ENCODE assay signal across 8 mouse cellular contexts in genomic region chr4:59582186-59582585, GRCm38 (mm10). TPM values are rescaled to one million over a fixed set of nuclear protein-coding genes. Genes with fewer than 3 reads are reported as not detected.
DNase-seq lines count a peak whose midpoint lies in the region; ATAC-seq and TF ChIP-seq lines count a peak whose summit lies in the region.

No protein-coding gene starts in this region.

- no peak for TF ChIP-seq RAD21 in MEL (IDR thresholded peaks at IDR 0.05; ENCODE audit: low read depth, low read length)

- H3K4me2 ChIP-seq in heart, embryonic 11.5 days = peak overlapping the region; percentile 90
- peak overlapping the region; percentile 84 for H3K4me2 ChIP-seq in forebrain, embryonic 14.5 days (ENCODE audit: low read length)
- H3K4me2 ChIP-seq in liver, embryonic 14.5 days (ENCODE audit: low read depth) = peak overlapping the region; percentile 70

- peaks cover 2% of the 10 kb centered on the region; the same call in 1 of the 2 replicates for H3K4me1 ChIP-seq in heart, embryonic 11.5 days (ENCODE audit: control insufficient read depth, insufficient read depth, low read length)
- H3K4me1 ChIP-seq in MEL (ENCODE audit: control insufficient read depth in 1 of 2, insufficient read depth in 2 of 2, low read length in 2 of 2) = no peaks in the 10 kb centered on the region; a peak in 1 of 4 replicates
- H3K4me1 ChIP-seq in forebrain, embryonic 14.5 days (ENCODE audit: control insufficient read depth, insufficient read depth, low read length) = peaks cover 11% of the 10 kb centered on the region; the same call in 1 of the 2 replicates
- H3K4me1 ChIP-seq in liver, embryonic 14.5 days (replicated peaks; ENCODE audit: control insufficient read depth in 2 of 2, insufficient read depth in 2 of 2, low read length in 1 of 2) = peaks cover 11 to 13% of the 10 kb centered on the region in 2 experiments

- H3K27me3 ChIP-seq in heart, embryonic 11.5 days (ENCODE audit: control insufficient read depth, insufficient read depth, low read length) = no peaks in the 10 kb centered on the region
- no peaks in the 10 kb centered on the region for H3K27me3 ChIP-seq in MEL (ENCODE audit: control insufficient read depth in 1 of 2, insufficient read depth in 2 of 2, low read length in 2 of 2)
- H3K27me3 ChIP-seq in forebrain, embryonic 14.5 days (replicated peaks; ENCODE audit: control insufficient read depth, insufficient read depth, low read length) = no peaks in the 10 kb centered on the region
- H3K27me3 ChIP-seq in liver, embryonic 14.5 days (ENCODE audit: control insufficient read depth, insufficient read depth, low read length) = no peaks in the 10 kb centered on the region

- H3K79me2 ChIP-seq in MEL (ENCODE audit: control insufficient read depth, insufficient read depth, low read length, poor library complexity) = no peaks in the 10 kb centered on the region; the same call in 1 of the 2 replicates

- no peak for ATAC-seq in heart, embryonic 11.5 days (replicated peaks; ENCODE audit: insufficient number of reproducible peaks, low FRiP score, low TSS enrichment)
- ATAC-seq in forebrain, embryonic 14.5 days = no peak
- no peak for ATAC-seq in liver, embryonic 14.5 days (ENCODE audit: insufficient read depth)
- ATAC-seq in inflammation-experienced regulatory T-cells, adult 6 months = no peak

- H3K27ac ChIP-seq in heart, embryonic 11.5 days (ENCODE audit: low read depth, low read length) = no peak overlapping the region
- H3K27ac ChIP-seq in MEL (ENCODE audit: control insufficient read depth, low read depth, low read length) = no peak overlapping the region
- H3K27ac ChIP-seq in forebrain, embryonic 14.5 days (ENCODE audit: low read depth, low read length) = no peak overlapping the region
- H3K27ac ChIP-seq in liver, embryonic 14.5 days = no peak overlapping the region; the same call in 1 of the 2 replicates

- TF ChIP-seq POLR2A in MEL (IDR thresholded peaks at IDR 0.05; ENCODE audit: control insufficient read depth in 1 of 2, insufficient read depth in 1 of 2, low read depth in 1 of 2, low read length in 2 of 2, poor library complexity in 1 of 2) = no peak

- no peaks in the 10 kb centered on the region for H3K9me3 ChIP-seq in heart, embryonic 11.5 days (replicated peaks; ENCODE audit: control insufficient read depth, low read length)
- H3K9me3 ChIP-seq in MEL (replicated peaks; ENCODE audit: insufficient read depth, low read length) = no peaks in the 10 kb centered on the region
- no peaks in the 10 kb centered on the region for H3K9me3 ChIP-seq in forebrain, embryonic 14.5 days (replicated peaks; ENCODE audit: control insufficient read depth, low read length)
- no peaks in the 10 kb centered on the region for H3K9me3 ChIP-seq in liver, embryonic 14.5 days (ENCODE audit: control insufficient read depth, low read length)

- no peak for TF ChIP-seq CTCF in MEL (IDR thresholded peaks at IDR 0.05 in 2 of 3, conservative IDR thresholded peaks at IDR 0.05 in 1 of 3; ENCODE audit: control insufficient read depth in 1 of 3, insufficient read depth in 1 of 3, low read depth in 2 of 3, low read length in 3 of 3, poor library complexity in 1 of 3, severe bottlenecking in 1 of 3)
- TF ChIP-seq CTCF in liver, embryonic 14.5 days (IDR thresholded peaks at IDR 0.05; ENCODE audit: low read depth) = no peak

- H3K9ac ChIP-seq in heart, embryonic 11.5 days (ENCODE audit: low read depth, low read length) = no peak overlapping the region
- peak overlapping the region; percentile 76 for H3K9ac ChIP-seq in MEL (ENCODE audit: control insufficient read depth, low read depth, low read length, poor library complexity, severe bottlenecking)
- no peak overlapping the region; the same call in 1 of the 2 replicates for H3K9ac ChIP-seq in forebrain, embryonic 14.5 days (ENCODE audit: low read length)
- peak overlapping the region; percentile 78 for H3K9ac ChIP-seq in liver, embryonic 14.5 days (replicated peaks)

- no peak for DNase-seq in heart, adult 9 months (ENCODE audit: low spot score in 2 of 2)
- DNase-seq in MEL (ENCODE audit: low read depth, low spot score) = peak; percentile 30
- no peak for DNase-seq in forebrain, embryonic 14.5 days (ENCODE audit: low spot score)
- no peak for DNase-seq in liver, embryonic 14.5 days (ENCODE audit: low read depth in 3 of 3, low spot score in 3 of 3)
- no peak for DNase-seq in ovary, postnatal 14 days (ENCODE audit: low spot score)
- no peak for DNase-seq in spleen, postnatal 4 days (ENCODE audit: low spot score in 2 of 2)

- peak overlapping the region; percentile 57 for H3K4me3 ChIP-seq in heart, embryonic 11.5 days (ENCODE audit: low read depth, low read length)
- H3K4me3 ChIP-seq in MEL (ENCODE audit: control insufficient read depth in 1 of 2, insufficient read depth in 1 of 2, low read depth in 2 of 2, low read length in 2 of 2) = peak overlapping the region; percentile 92 to 93
- H3K4me3 ChIP-seq in forebrain, embryonic 14.5 days (ENCODE audit: low read depth, low read length) = peak overlapping the region; percentile 61
- H3K4me3 ChIP-seq in liver, embryonic 14.5 days (ENCODE audit: insufficient read depth in 1 of 2, low read depth in 2 of 2, low read length in 2 of 2) = peak overlapping the region; percentile 77 to 99

- 26% methylated on average over 6 of the region's 6 CpGs for WGBS in heart, embryonic 11.5 days (ENCODE audit: insufficient replicate concordance)
- 26% methylated on average over 6 of the region's 6 CpGs for WGBS in forebrain, embryonic 14.5 days
- 32% methylated on average over 6 of the region's 6 CpGs for WGBS in liver, embryonic 14.5 days (ENCODE audit: insufficient replicate concordance)

- no peaks in the 10 kb centered on the region for H3K36me3 ChIP-seq in heart, embryonic 11.5 days (ENCODE audit: control insufficient read depth, insufficient read depth, low read length)
- peaks cover 0 to 3% of the 10 kb centered on the region in 2 experiments; a peak in 2 of 4 replicates for H3K36me3 ChIP-seq in MEL (ENCODE audit: control insufficient read depth in 1 of 2, insufficient read depth in 2 of 2, low read length in 2 of 2)
- H3K36me3 ChIP-seq in forebrain, embryonic 14.5 days (ENCODE audit: control insufficient read depth, insufficient read depth, low read length) = no peaks in the 10 kb centered on the region
- H3K36me3 ChIP-seq in liver, embryonic 14.5 days (replicated peaks; ENCODE audit: control insufficient read depth, insufficient read depth, low read depth) = no peaks in the 10 kb centered on the region

- no peak for TF ChIP-seq EP300 in MEL (IDR thresholded peaks at IDR 0.05; ENCODE audit: low read depth in 1 of 2, low read length in 2 of 2)
- TF ChIP-seq EP300 in liver, embryonic 14.5 days (IDR thresholded peaks at IDR 0.05; ENCODE audit: low read depth) = no peak

TF ChIP-seq in MEL, 35 proteins besides CTCF, POLR2A, EP300 and RAD21:
- TF ChIP-seq E2F4 (IDR thresholded peaks at IDR 0.05; ENCODE audit: borderline replicate concordance, low read depth, low read length) = no peak
- 0 out of 2 replicates have a peak, but pooled peaks have one; percentile 2 for TF ChIP-seq MAZ (IDR thresholded peaks at IDR 0.05; ENCODE audit: low read depth, low read length)

RNA-seq across cellular contexts. Expression of gene Hsdl2, which starts 0.8 kb away (rescaled TPM):
- polyA plus RNA-seq in heart, embryonic 11.5 days (2014; fragmentation: Nextera tagmentation; extraction: Ambion mirVana) = 30.8 and 34.2 TPM in 2 replicates
- total RNA-seq in MEL (2012; rRNA removed) = 8.4 and 10.6 TPM in 2 replicates
- 10 to 100 TPM in 1 of 2 experiments, not detected in 1; 15.0 TPM for polyA plus RNA-seq in MEL (2012; ENCODE audit: insufficient read depth in 1 of 2, insufficient read length in 2 of 2, low read depth in 1 of 2, low replicate concordance in 2 of 2, missing spikeins in 1 of 2)
- polyA plus RNA-seq in forebrain, embryonic 14.5 days (2014; fragmentation: Nextera tagmentation; extraction: Ambion mirVana) = 18.6 and 22.5 TPM in 2 replicates
- polyA plus RNA-seq in liver, embryonic 14.5 days (2012; rRNA removed) = 5.5 and 10.4 TPM in 2 replicates
- polyA plus RNA-seq in liver, embryonic 14.5 days (2014; fragmentation: Nextera tagmentation; extraction: Ambion mirVana) = 16.3 and 17.6 TPM in 2 replicates
- polyA plus RNA-seq in inflammation-experienced regulatory T-cells, adult 6 months (2017; shearing (Covaris generic)) = 10 to 100 TPM; 34.5 to 47.5 (median 41.4) TPM

RNA-seq across cellular contexts. Expression of gene Ptbp3, which starts 33.0 kb away (rescaled TPM):
- 48.4 and 51.3 TPM in 2 replicates for polyA plus RNA-seq in heart, embryonic 11.5 days (2014; fragmentation: Nextera tagmentation; extraction: Ambion mirVana)
- total RNA-seq in MEL (2012; rRNA removed) = 78.8 and 90.0 TPM in 2 replicates
- polyA plus RNA-seq in MEL (2012; ENCODE audit: insufficient read depth in 1 of 2, insufficient read length in 2 of 2, low read depth in 1 of 2, low replicate concordance in 2 of 2, missing spikeins in 1 of 2) = 100 to 1,000 TPM; 121 to 315 TPM
- polyA plus RNA-seq in forebrain, embryonic 14.5 days (2014; fragmentation: Nextera tagmentation; extraction: Ambion mirVana) = 22.9 and 23.5 TPM in 2 replicates
- polyA plus RNA-seq in liver, embryonic 14.5 days (2012; rRNA removed) = 22.7 and 26.6 TPM in 2 replicates
- polyA plus RNA-seq in liver, embryonic 14.5 days (2014; fragmentation: Nextera tagmentation; extraction: Ambion mirVana) = 64.7 and 72.3 TPM in 2 replicates
- 100 to 1,000 TPM in 2 of 3 experiments, 10 to 100 TPM in 1; 96.1 to 119 (median 110) TPM for polyA plus RNA-seq in inflammation-experienced regulatory T-cells, adult 6 months (2017; shearing (Covaris generic))

RNA-seq across cellular contexts. Expression of gene E130308A19Rik, which starts 43.8 kb away (rescaled TPM):
- 27.0 and 30.5 TPM in 2 replicates for polyA plus RNA-seq in heart, embryonic 11.5 days (2014; fragmentation: Nextera tagmentation; extraction: Ambion mirVana)
- 4.0 and 5.6 TPM in 2 replicates for total RNA-seq in MEL (2012; rRNA removed)
- polyA plus RNA-seq in MEL (2012; ENCODE audit: insufficient read depth in 1 of 2, insufficient read length in 2 of 2, low read depth in 1 of 2, low replicate concordance in 2 of 2, missing spikeins in 1 of 2) = 10 to 100 TPM in 1 of 2 experiments, not detected in 1; 12.5 TPM
- 22.6 and 28.0 TPM in 2 replicates for polyA plus RNA-seq in forebrain, embryonic 14.5 days (2014; fragmentation: Nextera tagmentation; extraction: Ambion mirVana)
- 2.7 and 2.8 TPM in 2 replicates for polyA plus RNA-seq in liver, embryonic 14.5 days (2012; rRNA removed)
- 5.7 and 6.3 TPM in 2 replicates for polyA plus RNA-seq in liver, embryonic 14.5 days (2014; fragmentation: Nextera tagmentation; extraction: Ambion mirVana)
- polyA plus RNA-seq in inflammation-experienced regulatory T-cells, adult 6 months (2017; shearing (Covaris generic)) = 10 to 100 TPM in 1 of 3 experiments, 1 to 10 TPM in 2; 7.0 to 25.5 (median 10.0) TPM

Comparison
In these comparisons a context has a peak if more than half of its experiments do, and no peak if none do; other contexts are left out.
1. H3K9ac ChIP-seq: peak in MEL (single experiment) and liver, embryonic 14.5 days (single experiment); none in heart, embryonic 11.5 days (single experiment) and forebrain, embryonic 14.5 days (single experiment).
2. Peak in every context shown above with its lines, with median percentiles within 50 percentile points of each other: H3K4me2 ChIP-seq and H3K4me3 ChIP-seq.